21 mouse cellular contexts compared by ENCODE assay signal in genomic region chr4:25713907-25714306, GRCm38 (mm10).
"Had no signal": no experiment of that assay in that cellular context is flagged by ENCODE, and none has a peak within 500 bp of the region (broad histone marks: within the 10 kb centered on the region; RNA-seq: fewer than 3 reads in every experiment).

No protein-coding gene starts in this region.

- H3K9me3 ChIP-seq: kidney, embryonic 15.5 days; limb, embryonic 15.5 days; stomach, embryonic 15.5 days had no signal

- DNase-seq: kidney, adult 8-10 months; kidney, postnatal 10 days; kidney, postnatal 36 days; left cerebral cortex, postnatal 4 days; liver, postnatal 0 days; lung, embryonic 14.5 days; midbrain, embryonic 14.5 days; retina, postnatal 1 day; right cerebral cortex, postnatal 25 days; spleen, adult 18-20 months; thymus, postnatal 25 days had no signal

- H3K4me2 ChIP-seq: kidney, embryonic 15.5 days; limb, embryonic 12.5 days; limb, embryonic 15.5 days; liver, embryonic 11.5 days; lung, embryonic 14.5 days; neural tube, embryonic 13.5 days; stomach, embryonic 15.5 days had no signal

- H3K36me3 ChIP-seq: kidney, embryonic 15.5 days; limb, embryonic 12.5 days; limb, embryonic 15.5 days; neural tube, embryonic 13.5 days; stomach, embryonic 15.5 days had no signal

- H3K27ac ChIP-seq: kidney, embryonic 15.5 days; limb, embryonic 12.5 days; limb, embryonic 15.5 days; liver, embryonic 14.5 days; macrophage; neural tube, embryonic 13.5 days; stomach, embryonic 15.5 days had no signal

- H3K27me3 ChIP-seq: kidney, embryonic 15.5 days; limb, embryonic 12.5 days; limb, embryonic 15.5 days; neural tube, embryonic 13.5 days; stomach, embryonic 15.5 days had no signal

- H3K4me1 ChIP-seq: kidney, embryonic 15.5 days; limb, embryonic 12.5 days; limb, embryonic 15.5 days; neural tube, embryonic 13.5 days; stomach, embryonic 15.5 days had no signal

- H3K9ac ChIP-seq: kidney, embryonic 15.5 days; limb, embryonic 12.5 days; limb, embryonic 15.5 days; liver, embryonic 14.5 days; liver, postnatal 0 days; lung, embryonic 14.5 days; neural tube, embryonic 13.5 days; stomach, embryonic 15.5 days had no signal

- ATAC-seq: liver, postnatal 0 days; lung, postnatal 0 days had no signal

- H3K4me3 ChIP-seq: kidney, embryonic 15.5 days; limb, embryonic 12.5 days; limb, embryonic 15.5 days; myocyte; neural tube, embryonic 13.5 days; stomach, embryonic 15.5 days had no signal
